Mouse (Mus musculus) spleen, adult 2 months (tissue): ENCODE measurements around the gene Chil1. TPM values are rescaled to one million over a fixed set of nuclear protein-coding genes. Genes with fewer than 3 reads are reported as not detected.
A peak's percentile ranks its signal among the peaks of the same experiment; 100 is the strongest.

Source experiments
- DNase-seq, 2 experiments: peaks; one replicate each; pipeline versions ENCODE4 v3.0.0 to v3.0.0-alpha.2; 2012 to 2021; ENCODE audit warnings: low spot score in 2 of 2, low read depth in 1 of 2
- H3K27ac ChIP-seq: fragments of 200-500 bp; 2 replicates; pipeline ENCODE4 v1.5.1; 2012; ENCODE audit warnings: low read length, inconsistent platforms; ENCODE audit not compliant: insufficient read depth
- H3K27me3 ChIP-seq: fragments of 200-500 bp; 2 replicates; pipeline ENCODE4 v1.6.1; 2012; ENCODE audit warnings: mild to moderate bottlenecking, moderate library complexity, low read length, inconsistent platforms; ENCODE audit not compliant: control insufficient read depth, insufficient read depth
- H3K36me3 ChIP-seq: fragments of 200-500 bp; 2 replicates; pipeline ENCODE4 v1.6.1; 2012; ENCODE audit warnings: mild to moderate bottlenecking, low read length, inconsistent platforms; ENCODE audit not compliant: control insufficient read depth, insufficient read depth
- H3K4me1 ChIP-seq: fragments of 200-500 bp; 2 replicates; pipeline ENCODE4 v1.6.1; 2011; ENCODE audit warnings: inconsistent platforms; ENCODE audit not compliant: control insufficient read depth, insufficient read depth, insufficient read length
- H3K4me3 ChIP-seq: fragments of 200-500 bp; 2 replicates; pipeline ENCODE4 v1.5.1; 2011; ENCODE audit warnings: mild to moderate bottlenecking, inconsistent platforms; ENCODE audit not compliant: insufficient read depth, insufficient read length; ENCODE audit errors: extremely low read depth
- CTCF ChIP-seq: fragments of 200-500 bp; IDR thresholded peaks from 2 replicates; pipeline ENCODE4 v1.5.1; 2011; ENCODE audit warnings: mild to moderate bottlenecking, inconsistent platforms; ENCODE audit not compliant: insufficient read depth, insufficient read length, insufficient replicate concordance; ENCODE audit errors: extremely low read depth
- POLR2A ChIP-seq: fragments of 200-500 bp; IDR thresholded peaks from 2 replicates; pipeline ENCODE4 v1.6.1; 2011; ENCODE audit warnings: low read depth, low read length, inconsistent platforms
- WGBS: fragments of 180-500 bp; shearing (Covaris S2); methylation state at CpG from one replicate; pipeline ENCODE4 v1.1.7; 2018; 5-methylcytosine and 5-hydroxymethylcytosine counted together
- polyA plus RNA-seq: library from polyadenylated mRNA; depleted of rRNA; stranded (reverse); fragments of >200 nt; gene quantifications from 2 replicates; pipeline ENCODE4 v1.2.3, GENCODE M21; 2012

Gene Chil1
- polyA plus RNA-seq, 1 experiment: 3.3 TPM

DNA sequence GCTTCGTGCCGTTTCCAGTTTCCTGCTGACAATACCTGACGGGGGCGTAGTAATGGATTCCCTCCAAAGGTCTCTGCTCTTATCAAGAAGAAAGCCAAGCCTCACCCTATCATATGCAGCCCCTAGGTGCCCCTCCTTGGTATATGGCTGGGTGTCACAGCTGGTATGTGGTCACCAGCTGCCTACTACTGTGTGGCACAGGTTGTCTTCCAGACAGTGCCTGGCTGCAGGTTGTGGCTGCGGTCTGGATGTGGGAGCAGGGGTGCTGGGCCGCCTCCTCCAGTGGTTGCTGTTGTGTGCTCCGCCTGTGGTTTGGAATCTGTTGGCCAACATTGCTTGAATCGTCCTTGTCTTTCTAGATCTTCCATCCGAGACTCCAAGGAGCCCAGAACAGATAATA lies 31.2 kb upstream of the Chil1 start:
- H3K27me3 ChIP-seq: no peaks in the 10 kb centered on the region
- H3K27ac ChIP-seq: no peak overlapping the region
- TF ChIP-seq POLR2A (no peak), CTCF (no peak)
- DNase-seq: no peak
- no peaks in the 10 kb centered on the region for H3K4me1 ChIP-seq
- WGBS: 88% methylated on average over 9 of the region's 9 CpGs
- no peaks in the 10 kb centered on the region for H3K36me3 ChIP-seq
- H3K4me3 ChIP-seq: no peak overlapping the region

GRCm38 (mm10) chr1:134151655-134152412 lies 30.1 kb upstream of the Chil1 start:
- no peaks in the 10 kb centered on the region for H3K36me3 ChIP-seq
- no peak overlapping the region for H3K27ac ChIP-seq
- H3K27me3 ChIP-seq: no peaks in the 10 kb centered on the region
- H3K4me1 ChIP-seq: no peaks in the 10 kb centered on the region
- TF ChIP-seq CTCF: peak; percentile 49; the same call in 1 of the 2 replicates
- TF ChIP-seq POLR2A: no peak
- no peak overlapping the region for H3K4me3 ChIP-seq
- WGBS: 28% methylated on average over 13 of the region's 13 CpGs
- DNase-seq: peak; percentile 30 to 55

GRCm38 (mm10) chr1:134152626-134153590 lies 29.1 kb upstream of the Chil1 start:
- H3K36me3 ChIP-seq: no peaks in the 10 kb centered on the region
- 81% methylated on average over 21 of the region's 21 CpGs for WGBS
- no peak for DNase-seq

GRCm38 (mm10) chr1:134154121-134154520 lies 27.9 kb upstream of the Chil1 start:
- no peak for DNase-seq
- TF ChIP-seq CTCF (no peak), POLR2A (no peak)
- Histone ChIP-seq H3K4me1 (no peaks in the 10 kb centered on the region), H3K4me3 (no peak overlapping the region), H3K27ac (no peak overlapping the region), H3K27me3 (no peaks in the 10 kb centered on the region), H3K36me3 (no peaks in the 10 kb centered on the region)
- WGBS: 90% methylated on average over 3 of the region's 3 CpGs

More at GRCm38 (mm10) chr1:134152626-134153590, 29.1 kb upstream of the Chil1 start:
- H3K4me3 ChIP-seq: no peak overlapping the region
- H3K4me1 ChIP-seq: no peaks in the 10 kb centered on the region
- no peaks in the 10 kb centered on the region for H3K27me3 ChIP-seq
- TF ChIP-seq CTCF: no peak
- no peak for TF ChIP-seq POLR2A
- no peak overlapping the region for H3K27ac ChIP-seq

- Histone ChIP-seq H3K27ac (no peak overlapping the region), H3K36me3 (no peaks in the 10 kb centered on the region), H3K27me3 (no peaks in the 10 kb centered on the region), H3K4me1 (no peaks in the 10 kb centered on the region), H3K4me3 (no peak overlapping the region)
- TF ChIP-seq POLR2A: no peak
- 0 out of 2 replicates have a peak, but pooled peaks have one; percentile 1 for TF ChIP-seq CTCF
- DNase-seq: no peak
- 55% methylated on average over 3 of the region's 3 CpGs for WGBS
These were observed 27.3 kb upstream of the Chil1 start for GRCm38 (mm10) chr1:134154655-134155054.

DNA sequence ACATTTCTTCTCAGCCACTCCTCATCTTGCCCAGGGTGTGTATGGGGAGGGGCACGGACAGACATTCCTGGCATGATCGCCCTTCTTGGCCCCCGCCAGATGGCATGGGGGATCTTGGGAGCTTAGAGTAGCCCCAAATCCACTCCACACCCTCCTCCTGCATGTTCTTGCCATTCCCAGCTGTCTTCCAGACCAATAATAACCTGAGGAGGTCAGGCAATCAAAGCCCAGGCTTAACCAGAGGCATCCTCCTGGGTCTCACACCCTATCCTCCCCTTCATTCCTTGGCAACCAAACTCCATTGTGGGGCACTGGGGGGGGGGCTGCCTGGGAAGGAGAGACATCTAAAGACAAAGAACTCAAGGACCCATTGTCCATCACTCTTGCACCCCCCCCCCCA lies 21.6 kb upstream of the Chil1 start:
- H3K27ac ChIP-seq: no peak overlapping the region
- H3K27me3 ChIP-seq: no peaks in the 10 kb centered on the region
- no peak for TF ChIP-seq POLR2A
- no peak for TF ChIP-seq CTCF
- no peak overlapping the region for H3K4me3 ChIP-seq
- DNase-seq: no peak
- no peaks in the 10 kb centered on the region for H3K36me3 ChIP-seq
- H3K4me1 ChIP-seq: no peaks in the 10 kb centered on the region
- 98% methylated on average over 3 of the region's 3 CpGs for WGBS
